Mouse (Mus musculus) liver, embryonic 16.5 days (tissue): ENCODE measurements around the gene Poldip2. TPM values are rescaled to one million over a fixed set of nuclear protein-coding genes. Genes with fewer than 3 reads are reported as not detected.
A peak's percentile ranks its signal among the peaks of the same experiment; 100 is the strongest.

Experiments used
- ATAC-seq: fragments of 200-750 bp; cut with Nextera tagmentation; 2 replicates; pipeline ENCODE4 v1.8.0; 2017; ENCODE audit warnings: low read depth, mild to moderate bottlenecking, moderate number of reproducible peaks, moderate library complexity
- H3K27ac ChIP-seq: fragments of 300-500 bp; sonication (generic); 2 replicates; pipeline ENCODE4 v1.5.1; 2014; ENCODE audit warnings: mild to moderate bottlenecking, low read length
- H3K27me3 ChIP-seq: fragments of 300-500 bp; sonication (generic); 2 replicates; pipeline ENCODE4 v1.6.1; 2014; ENCODE audit warnings: low read depth, low read length, mixed read lengths; ENCODE audit not compliant: control insufficient read depth, insufficient read depth
- H3K36me3 ChIP-seq: fragments of 300-500 bp; sonication (generic); 2 replicates; pipeline ENCODE4 v1.6.1; 2014; ENCODE audit warnings: mild to moderate bottlenecking; ENCODE audit not compliant: control insufficient read depth, insufficient read depth
- H3K4me1 ChIP-seq: fragments of 300-500 bp; sonication (generic); 2 replicates; pipeline ENCODE4 v1.6.1; 2014; ENCODE audit warnings: low read depth, low read length, mixed read lengths; ENCODE audit not compliant: control insufficient read depth
- H3K4me2 ChIP-seq: fragments of 300-500 bp; sonication (generic); 2 replicates; pipeline ENCODE4 v1.6.1; 2014; ENCODE audit warnings: low read depth, low read length, mixed read lengths
- H3K4me3 ChIP-seq: fragments of 300-500 bp; sonication (generic); 2 replicates; pipeline ENCODE4 v1.5.1; 2014; ENCODE audit warnings: low read depth, mild to moderate bottlenecking, low read length
- H3K9ac ChIP-seq: fragments of 300-500 bp; sonication (generic); 2 replicates; pipeline ENCODE4 v1.6.1; 2014; ENCODE audit warnings: low read depth, low read length
- H3K9me3 ChIP-seq: fragments of 300-500 bp; sonication (generic); replicated peaks from 2 replicates; pipeline ENCODE4 v1.6.1; 2016; ENCODE audit warnings: low read length; ENCODE audit not compliant: control insufficient read depth
- WGBS: fragments of 180-500 bp; shearing (Covaris S2); extraction: QIAGEN DNeasy Blood & Tissue Kit; methylation state at CpG from one replicate; pipeline ENCODE4 v1.1.7; 2014; ENCODE audit not compliant: insufficient replicate concordance; 5-methylcytosine and 5-hydroxymethylcytosine counted together
- polyA plus RNA-seq: library from polyadenylated mRNA; unstranded; fragments of >200 nt; fragmentation: Nextera tagmentation; extraction: Ambion mirVana; gene quantifications from 2 replicates; pipeline ENCODE4 v1.2.1, GENCODE M21; 2015

The Poldip2 gene
- polyA plus RNA-seq, 1 experiment from 2014 or later, result 62.5 TPM

DNA sequence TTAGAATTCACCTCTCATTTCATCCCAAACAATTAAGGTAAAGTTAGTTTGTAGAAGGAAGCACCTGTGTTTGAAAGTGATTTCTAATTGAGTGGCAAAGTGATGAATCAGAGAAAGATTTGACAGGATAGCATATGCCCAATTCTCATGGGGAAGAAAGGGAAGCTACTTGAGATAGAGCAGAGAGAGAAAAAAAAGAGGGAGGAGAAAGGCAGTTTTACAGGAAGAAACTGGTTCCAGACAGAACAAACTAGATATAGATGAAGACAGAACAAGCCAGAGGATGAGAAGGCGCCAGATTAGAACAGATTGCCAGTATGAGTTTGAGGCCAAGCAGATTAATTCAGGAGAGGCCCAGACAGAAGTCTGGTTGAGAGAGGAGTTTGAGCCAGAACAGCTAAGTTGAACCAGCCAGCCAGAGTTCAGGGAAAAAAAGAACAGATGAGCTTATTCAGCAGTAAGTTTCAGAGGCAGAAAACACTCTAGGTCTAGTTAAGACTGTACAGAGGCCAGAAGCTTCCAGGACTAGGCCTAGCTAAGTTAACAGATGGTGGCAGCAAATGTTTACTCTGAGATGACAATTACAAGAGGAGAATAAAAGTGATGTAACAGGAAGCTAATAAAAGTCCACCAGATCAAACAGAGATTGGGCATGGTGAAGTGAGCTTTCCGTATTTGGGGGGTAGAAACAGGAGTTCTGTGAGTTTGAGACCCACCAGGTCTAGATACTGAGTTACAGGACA is 35.9 kb downstream of the Poldip2 start:
- H3K9ac ChIP-seq, result no peak overlapping the region

DNA sequence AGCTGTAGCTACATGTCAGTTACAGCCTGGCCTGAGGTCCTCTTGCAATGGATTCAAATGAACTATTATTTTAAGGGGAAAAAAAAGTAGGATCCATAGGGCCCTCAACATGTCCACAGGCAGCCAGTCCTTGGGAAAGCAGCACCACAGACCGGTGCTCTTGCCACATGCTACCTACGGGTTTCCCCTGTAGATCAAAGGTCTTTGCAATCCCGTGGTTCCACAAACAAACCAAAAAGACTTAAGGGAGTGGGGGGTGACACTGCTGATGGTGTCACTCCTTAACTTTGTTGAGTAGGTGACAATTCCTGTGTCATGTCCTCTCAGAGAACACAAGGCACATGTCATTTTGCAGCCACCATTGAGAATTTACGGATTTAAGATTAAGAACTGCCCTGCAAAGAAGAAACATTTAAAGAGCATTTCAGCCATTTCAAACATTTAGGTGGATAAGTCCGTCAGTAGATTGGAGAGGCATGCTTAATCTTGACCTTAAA is 37.5 kb downstream of the Poldip2 start:
- Histone ChIP-seq H3K9ac (peak overlapping the region; percentile 82), H3K27me3 (no peaks in the 10 kb centered on the region), H3K4me2 (peak overlapping the region; percentile 96), H3K9me3 (no peaks in the 10 kb centered on the region), H3K36me3 (no peaks in the 10 kb centered on the region), H3K4me1 (peaks cover 15% of the 10 kb centered on the region), H3K4me3 (peak overlapping the region; percentile 88), H3K27ac (peak overlapping the region; percentile 87)
- WGBS, result 3% methylated on average over 5 of the region's 5 CpGs
- ATAC-seq, result no peak

More for the DNA sequence above, 35.9 kb downstream of the Poldip2 start:
- Histone ChIP-seq H3K4me3 (no peak overlapping the region), H3K36me3 (peaks cover 3% of the 10 kb centered on the region; the same call in 1 of the 2 replicates), H3K27ac (no peak overlapping the region), H3K4me1 (peaks cover 15% of the 10 kb centered on the region), H3K9me3 (no peaks in the 10 kb centered on the region), H3K27me3 (no peaks in the 10 kb centered on the region), H3K4me2 (peak overlapping the region; percentile 96; the same call in 1 of the 2 replicates)
- 47% methylated on average over 2 of the region's 2 CpGs for WGBS
- no peak for ATAC-seq

DNA sequence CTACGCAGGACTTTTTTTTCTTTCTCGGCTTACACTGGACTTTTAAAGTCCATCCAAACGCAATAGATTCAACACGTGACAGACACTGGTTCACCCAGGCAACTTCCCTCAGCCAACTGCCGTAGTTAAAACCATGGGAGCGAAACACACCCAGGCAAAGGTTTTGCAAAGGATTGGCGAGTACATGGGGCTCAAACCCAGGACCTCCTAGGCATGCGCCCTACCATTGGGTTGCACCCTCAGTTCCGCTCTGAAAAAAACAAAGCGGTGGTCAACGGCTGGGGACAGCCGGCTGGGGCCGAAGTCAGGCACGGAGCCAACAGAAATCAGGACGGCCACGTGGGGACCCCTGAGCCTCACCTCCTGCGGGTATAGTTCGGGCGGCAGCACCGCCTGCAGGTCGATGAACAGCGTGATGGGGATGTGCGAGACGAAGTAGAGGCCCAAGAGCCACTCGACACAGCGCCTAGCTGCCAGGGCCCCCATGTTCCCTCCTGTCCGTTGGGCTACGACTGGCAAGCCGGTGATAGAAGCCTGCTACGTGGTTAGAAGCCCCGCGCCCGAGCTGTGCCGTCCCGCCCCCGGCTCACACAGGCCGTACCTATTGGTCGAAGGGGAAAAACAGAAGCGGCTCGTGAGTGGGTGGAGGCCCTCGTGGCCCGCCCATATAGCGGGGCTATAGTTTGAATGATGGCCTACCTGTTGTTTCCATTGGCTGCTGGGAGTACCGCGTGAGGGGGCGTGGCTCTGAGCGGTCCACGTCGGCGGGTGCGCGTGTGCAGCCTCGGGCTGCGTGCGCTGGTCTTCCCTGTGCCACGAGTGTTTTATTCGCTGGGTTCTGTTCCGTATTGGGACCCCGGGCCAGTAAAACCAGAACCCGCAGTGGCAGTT is 38.4 kb downstream of the Poldip2 start, which contains the start of gene Tmem97:
Gene Tmem97, minus strand, starts transcription at position 610 of the 891 bp plus-strand sequence.
- Histone ChIP-seq H3K4me3 (peak within 1 kb of the TSS; percentile 88), H3K27ac (peak within 1 kb of the TSS; percentile 87), H3K9ac (peak within 1 kb of the TSS; percentile 82), H3K4me2 (peak within 1 kb of the TSS; percentile 96), H3K9me3 (no peaks in the 10 kb centered on the region), H3K36me3 (no peaks in the 10 kb centered on the region), H3K27me3 (no peaks in the 10 kb centered on the region), H3K4me1 (peaks cover 22% of the 10 kb centered on the region)
- under 1% methylated on average over 60 of the region's 60 CpGs for WGBS
- peak; percentile 99 for ATAC-seq

DNA sequence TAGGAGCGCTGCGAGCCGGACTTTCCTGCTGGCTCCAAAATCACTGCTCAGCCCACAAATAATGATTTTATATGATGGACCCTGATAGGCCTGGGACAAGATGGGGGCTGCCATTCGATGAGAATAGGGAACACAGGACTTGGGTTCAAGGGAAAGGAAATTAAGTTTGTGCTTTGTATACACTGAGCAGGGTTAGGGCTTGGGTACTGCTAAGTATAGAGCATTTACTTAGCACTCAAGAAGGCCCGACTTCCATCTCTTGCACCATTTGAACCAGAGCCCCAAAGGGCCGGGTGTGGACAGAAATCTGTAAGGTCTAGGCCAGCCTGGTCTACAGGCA is 39.0 kb downstream of the Poldip2 start:
- Histone ChIP-seq H3K9ac (peak overlapping the region; percentile 47), H3K36me3 (no peaks in the 10 kb centered on the region), H3K27ac (peak overlapping the region; percentile 31; the same call in 1 of the 2 replicates), H3K4me3 (peak overlapping the region; percentile 88), H3K9me3 (no peaks in the 10 kb centered on the region), H3K27me3 (no peaks in the 10 kb centered on the region), H3K4me1 (peaks cover 28% of the 10 kb centered on the region), H3K4me2 (peak overlapping the region; percentile 96)
- 24% methylated on average over 6 of the region's 6 CpGs for WGBS
- ATAC-seq, result no peak

DNA sequence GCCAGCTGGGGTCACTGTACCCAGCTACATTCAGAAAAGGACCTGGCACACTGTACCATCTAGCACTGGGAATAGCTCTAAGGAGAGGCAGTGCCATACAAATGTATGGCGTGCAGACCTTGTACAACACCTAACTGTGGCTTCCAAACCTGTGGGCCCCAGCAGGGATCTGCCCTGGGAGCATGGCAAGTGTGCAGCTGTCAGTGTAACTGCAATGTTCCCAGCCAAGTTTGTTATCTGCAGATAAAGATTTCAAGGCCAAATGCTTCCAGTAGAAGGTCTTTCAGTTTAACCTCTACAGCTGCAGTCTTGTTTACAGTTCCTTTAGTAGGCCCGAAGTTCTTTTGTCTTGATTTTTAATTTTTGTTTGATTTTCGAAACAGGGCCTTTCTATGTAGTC is 43.6 kb downstream of the Poldip2 start:
- Histone ChIP-seq H3K4me1 (peaks cover 22% of the 10 kb centered on the region), H3K27ac (peak overlapping the region; percentile 78), H3K36me3 (no peaks in the 10 kb centered on the region), H3K9me3 (no peaks in the 10 kb centered on the region), H3K9ac (peak overlapping the region; percentile 7; the same call in 1 of the 2 replicates), H3K4me2 (no peak overlapping the region), H3K4me3 (no peak overlapping the region), H3K27me3 (no peaks in the 10 kb centered on the region)
- WGBS, result 27% methylated on average over 3 of the region's 3 CpGs
- ATAC-seq, result peak; percentile 9; the same call in 1 of the 2 replicates

DNA sequence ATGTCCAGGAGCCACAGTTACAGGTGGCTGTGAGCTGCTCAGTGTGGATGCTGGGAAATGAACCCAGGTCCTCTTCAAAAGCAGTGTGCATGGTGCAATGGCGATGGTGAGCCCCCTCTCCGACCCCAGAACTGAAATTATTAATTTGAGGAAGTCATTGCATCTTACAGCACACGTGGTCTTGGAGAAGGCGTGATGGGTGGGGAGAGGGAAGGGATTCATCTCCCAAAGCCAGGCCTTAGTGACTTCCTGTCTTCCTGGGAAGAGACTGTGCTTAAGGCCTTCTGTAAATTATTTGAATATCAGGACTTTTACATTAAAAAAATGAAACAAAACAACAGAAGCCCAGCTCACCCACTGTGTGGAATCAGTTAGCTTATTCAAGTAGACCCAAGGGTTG is 44.1 kb downstream of the Poldip2 start:
- peaks cover 19% of the 10 kb centered on the region for H3K4me1 ChIP-seq
- no peak overlapping the region for H3K9ac ChIP-seq
- H3K4me3 ChIP-seq, result no peak overlapping the region
- H3K36me3 ChIP-seq, result no peaks in the 10 kb centered on the region
- peak overlapping the region; percentile 78 for H3K27ac ChIP-seq
- 52% methylated on average over 4 of the region's 4 CpGs for WGBS
- no peak for ATAC-seq
- H3K27me3 ChIP-seq, result no peaks in the 10 kb centered on the region
- no peak overlapping the region for H3K4me2 ChIP-seq
- no peaks in the 10 kb centered on the region for H3K9me3 ChIP-seq

DNA sequence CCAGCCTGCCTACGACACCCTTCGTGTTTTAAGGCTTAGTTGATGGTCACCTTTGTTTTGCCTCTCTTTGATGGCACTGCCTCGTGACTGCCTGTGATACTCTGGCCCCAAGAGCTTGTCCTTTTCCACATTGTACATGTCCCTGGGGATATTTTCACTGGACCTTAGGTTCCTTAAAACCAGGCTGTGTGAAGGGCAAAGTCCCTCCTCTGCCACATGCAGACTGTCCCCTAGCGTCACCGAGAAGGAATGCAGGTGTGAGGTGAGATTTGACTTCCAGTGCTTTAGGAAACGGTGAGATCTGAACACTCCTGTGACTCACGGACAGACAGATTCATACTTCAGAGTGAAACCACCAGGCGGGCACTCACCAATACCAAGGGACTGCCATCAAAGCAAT is 45.2 kb downstream of the Poldip2 start:
- Histone ChIP-seq H3K36me3 (no peaks in the 10 kb centered on the region), H3K27me3 (no peaks in the 10 kb centered on the region), H3K9ac (no peak overlapping the region), H3K4me3 (no peak overlapping the region), H3K4me2 (no peak overlapping the region), H3K9me3 (no peaks in the 10 kb centered on the region), H3K27ac (no peak overlapping the region), H3K4me1 (peaks cover 17% of the 10 kb centered on the region)
- 48% methylated on average over 8 of the region's 8 CpGs for WGBS
- ATAC-seq, result no peak

DNA sequence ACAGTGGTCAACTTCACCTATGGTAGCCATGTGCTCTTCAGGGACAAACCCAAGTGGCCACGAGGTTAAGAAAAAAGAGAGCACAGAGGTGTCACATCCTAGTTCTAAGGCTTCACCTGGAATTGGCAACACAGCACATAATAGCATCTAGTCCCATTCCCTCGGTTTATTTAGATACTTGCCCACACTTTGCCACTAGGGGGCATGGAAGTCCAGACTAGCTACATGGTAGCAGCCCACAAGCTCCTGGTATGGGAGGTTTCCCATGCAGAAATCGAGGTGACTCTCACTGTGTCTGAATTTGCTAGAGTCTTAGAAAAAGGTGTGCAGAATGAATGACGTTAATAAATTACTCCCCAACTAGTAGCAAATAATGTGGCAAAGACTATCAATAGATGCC is 48.5 kb downstream of the Poldip2 start:
- Histone ChIP-seq H3K9me3 (no peaks in the 10 kb centered on the region), H3K4me1 (peaks cover 10% of the 10 kb centered on the region), H3K27me3 (no peaks in the 10 kb centered on the region), H3K27ac (no peak overlapping the region), H3K4me2 (no peak overlapping the region), H3K36me3 (no peaks in the 10 kb centered on the region), H3K4me3 (no peak overlapping the region), H3K9ac (no peak overlapping the region)
- 9% methylated on average over 4 of the region's 4 CpGs for WGBS
- 0 out of 2 replicates have a peak, but pooled peaks have one; percentile 22 for ATAC-seq
